Mouse (Mus musculus): ENCODE results near the gene Fbxo27.

GRCm38 (mm10) chr7:28741709-28742438 is 49.2 kb downstream of the Fbxo27 start, which contains the start of the genes Mrps12 and Sars2:
- TF ChIP-seq CTCF (IDR thresholded peaks at IDR 0.05; ENCODE audit: extremely low read depth, insufficient read length, insufficient replicate concordance, low read depth, low read length) (peak; percentile 85), POLR2A (IDR thresholded peaks at IDR 0.05; ENCODE audit: low read depth, low read length) (peak; percentile 53; the same call in 1 of the 2 replicates)
